Comparison of ENCODE assay signal across 8 mouse cellular contexts in the genomic region with DNA sequence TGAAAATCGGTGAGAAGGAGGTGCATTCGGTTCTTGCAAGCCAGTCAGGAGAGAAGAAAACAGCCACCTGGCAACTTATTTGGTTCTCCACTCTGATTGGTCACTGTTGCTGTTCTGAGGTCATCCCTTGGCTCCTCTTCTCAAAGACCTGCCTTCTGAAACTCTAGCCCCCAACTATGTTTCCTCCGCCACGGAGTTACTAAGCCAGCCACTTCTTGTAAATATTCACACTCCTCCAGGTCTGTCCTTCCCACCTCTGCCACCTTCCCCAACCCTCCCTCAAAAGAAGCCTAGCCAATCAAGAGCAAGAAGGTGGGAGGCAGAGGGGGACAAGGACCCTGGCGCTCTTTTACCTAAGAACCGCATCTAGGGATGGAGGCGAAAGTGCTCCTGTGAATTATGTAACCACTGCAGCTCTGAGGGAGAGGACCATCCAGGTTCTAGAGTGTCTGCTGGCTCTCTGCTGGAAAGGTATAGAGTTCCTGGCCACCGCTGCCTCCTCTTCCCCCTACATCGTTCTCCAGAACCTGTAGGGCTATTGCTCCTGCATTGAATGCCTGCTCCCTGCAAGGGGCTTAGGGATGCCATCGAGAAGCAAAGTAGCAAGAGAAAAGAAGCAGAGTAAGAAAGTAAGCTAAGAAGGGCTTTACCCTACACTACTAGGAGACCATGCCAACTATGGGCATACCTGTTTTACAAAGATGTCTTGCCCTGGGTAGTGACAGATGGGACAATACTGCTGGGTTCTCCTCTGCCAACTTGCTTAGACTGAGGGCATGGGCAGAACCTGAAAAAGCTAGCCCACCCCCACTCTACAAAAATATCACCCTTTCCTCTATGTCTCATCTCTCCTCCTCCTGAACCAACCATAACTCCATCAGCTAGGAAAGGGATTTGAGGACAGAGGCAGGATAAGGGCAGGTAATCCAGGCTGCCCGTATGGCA.
A peak's percentile ranks its signal among the peaks of the same experiment; 100 is the strongest.
DNase-seq lines count a peak whose midpoint lies in the region; ATAC-seq and TF ChIP-seq lines count a peak whose summit lies in the region.

No protein-coding gene starts in this region.

- no peak overlapping the region for H3K27ac ChIP-seq in kidney, embryonic 15.5 days
- H3K27ac ChIP-seq in kidney, embryonic 16.5 days (ENCODE audit: low read length), result no peak overlapping the region
- H3K27ac ChIP-seq in forebrain, postnatal 0 days (ENCODE audit: low read depth, low read length), result no peak overlapping the region
- no peak overlapping the region for H3K27ac ChIP-seq in midbrain, postnatal 0 days (ENCODE audit: low read depth, low read length)

- peak; percentile 63 to 81 for DNase-seq in cerebellum, postnatal 14 days
- DNase-seq in forebrain, postnatal 0 days, result no peak
- peak; percentile 50 for DNase-seq in midbrain, postnatal 0 days (ENCODE audit: low spot score)
- DNase-seq in thymus, postnatal 14 days, result no peak
- DNase-seq in spleen, postnatal 4 days (ENCODE audit: low spot score in 2 of 2), result no peak
- DNase-seq in ovary, postnatal 36 days (ENCODE audit: low spot score), result no peak

- no peaks in the 10 kb centered on the region for H3K36me3 ChIP-seq in kidney, embryonic 15.5 days
- no peaks in the 10 kb centered on the region for H3K36me3 ChIP-seq in kidney, embryonic 16.5 days (ENCODE audit: insufficient read depth, low read length)
- H3K36me3 ChIP-seq in forebrain, postnatal 0 days (ENCODE audit: insufficient read depth), result no peaks in the 10 kb centered on the region
- H3K36me3 ChIP-seq in midbrain, postnatal 0 days (ENCODE audit: insufficient read depth, low read length), result no peaks in the 10 kb centered on the region

- peak overlapping the region; percentile 15; the same call in 1 of the 2 replicates for H3K4me2 ChIP-seq in kidney, embryonic 15.5 days
- no peak overlapping the region for H3K4me2 ChIP-seq in kidney, embryonic 16.5 days (replicated peaks; ENCODE audit: low read depth, low read length)
- peak overlapping the region; percentile 81 for H3K4me2 ChIP-seq in forebrain, postnatal 0 days (ENCODE audit: low read depth)
- peak overlapping the region; percentile 54 for H3K4me2 ChIP-seq in midbrain, postnatal 0 days (ENCODE audit: low read depth, low read length, poor library complexity, severe bottlenecking)

- peaks cover 61% of the 10 kb centered on the region for H3K27me3 ChIP-seq in kidney, embryonic 15.5 days
- H3K27me3 ChIP-seq in kidney, embryonic 16.5 days (ENCODE audit: insufficient read depth, low read length), result peaks cover 46% of the 10 kb centered on the region
- no peaks in the 10 kb centered on the region for H3K27me3 ChIP-seq in forebrain, postnatal 0 days (ENCODE audit: insufficient read depth, low read length)
- H3K27me3 ChIP-seq in midbrain, postnatal 0 days (ENCODE audit: insufficient read depth, low read length), result no peaks in the 10 kb centered on the region

- no peak overlapping the region for H3K4me3 ChIP-seq in kidney, embryonic 15.5 days (replicated peaks)
- H3K4me3 ChIP-seq in kidney, embryonic 16.5 days (ENCODE audit: low read length), result no peak overlapping the region; the same call in 1 of the 2 replicates
- peak overlapping the region; percentile 76 for H3K4me3 ChIP-seq in forebrain, postnatal 0 days (ENCODE audit: low read depth, low read length)
- H3K4me3 ChIP-seq in midbrain, postnatal 0 days (ENCODE audit: low read depth, low read length), result peak overlapping the region; percentile 54

- no peaks in the 10 kb centered on the region for H3K9me3 ChIP-seq in kidney, embryonic 15.5 days (replicated peaks)
- H3K9me3 ChIP-seq in kidney, embryonic 16.5 days (ENCODE audit: low read length), result no peaks in the 10 kb centered on the region
- H3K9me3 ChIP-seq in forebrain, postnatal 0 days (ENCODE audit: low read length), result no peaks in the 10 kb centered on the region
- H3K9me3 ChIP-seq in midbrain, postnatal 0 days (ENCODE audit: low read length), result no peaks in the 10 kb centered on the region

- H3K9ac ChIP-seq in kidney, embryonic 15.5 days, result no peak overlapping the region
- H3K9ac ChIP-seq in kidney, embryonic 16.5 days (replicated peaks; ENCODE audit: low read length), result no peak overlapping the region
- peak overlapping the region; percentile 88 for H3K9ac ChIP-seq in forebrain, postnatal 0 days
- H3K9ac ChIP-seq in midbrain, postnatal 0 days (replicated peaks; ENCODE audit: low read length, poor library complexity, severe bottlenecking), result peak overlapping the region; percentile 89; the same call in 1 of the 2 replicates

- WGBS in kidney, embryonic 15.5 days, result 22% methylated on average over 11 of the region's 11 CpGs
- WGBS in kidney, embryonic 16.5 days, result 20% methylated on average over 11 of the region's 11 CpGs
- 23% methylated on average over 11 of the region's 11 CpGs for WGBS in forebrain, postnatal 0 days
- 21% methylated on average over 11 of the region's 11 CpGs for WGBS in midbrain, postnatal 0 days

- no peak for ATAC-seq in kidney, embryonic 15.5 days (replicated peaks; ENCODE audit: low FRiP score)
- no peak for ATAC-seq in kidney, embryonic 16.5 days (ENCODE audit: low FRiP score, low TSS enrichment)
- ATAC-seq in forebrain, postnatal 0 days, result no peak
- no peak for ATAC-seq in midbrain, postnatal 0 days (ENCODE audit: low FRiP score)

- H3K4me1 ChIP-seq in kidney, embryonic 15.5 days, result peaks cover 26% of the 10 kb centered on the region
- peaks cover 11% of the 10 kb centered on the region for H3K4me1 ChIP-seq in kidney, embryonic 16.5 days (ENCODE audit: insufficient read depth, low read length)
- peaks cover 44% of the 10 kb centered on the region for H3K4me1 ChIP-seq in forebrain, postnatal 0 days (ENCODE audit: insufficient read depth)
- peaks cover 20% of the 10 kb centered on the region; the same call in 1 of the 2 replicates for H3K4me1 ChIP-seq in midbrain, postnatal 0 days (ENCODE audit: insufficient read depth, low read length)

- TF ChIP-seq CTCF in forebrain, postnatal 0 days (IDR thresholded peaks at IDR 0.05; ENCODE audit: low read depth), result no peak
- no peak for TF ChIP-seq CTCF in midbrain, postnatal 0 days (IDR thresholded peaks at IDR 0.05)

Comparison
In these comparisons a context has a peak if more than half of its experiments do, and no peak if none do; other contexts are left out.
1. H3K4me3 ChIP-seq: peak in forebrain, postnatal 0 days (single experiment) and midbrain, postnatal 0 days (single experiment); none in kidney, embryonic 15.5 days (single experiment) and kidney, embryonic 16.5 days (single experiment).
2. H3K9ac ChIP-seq: peak in forebrain, postnatal 0 days (single experiment) and midbrain, postnatal 0 days (single experiment); none in kidney, embryonic 15.5 days (single experiment) and kidney, embryonic 16.5 days (single experiment).
3. DNase-seq: peak in cerebellum, postnatal 14 days (2 of 2) and midbrain, postnatal 0 days (single experiment); none in forebrain, postnatal 0 days (single experiment), thymus, postnatal 14 days (single experiment), spleen, postnatal 4 days (0 of 2) and ovary, postnatal 36 days (single experiment).